Mouse (Mus musculus) erythroblast, embryonic 14.5 days (primary cell): ENCODE data around the gene Bglap. TPM values are rescaled to one million over a fixed set of nuclear protein-coding genes. Genes with fewer than 3 reads are reported as not detected.
A peak's percentile ranks its signal among the peaks of the same experiment; 100 is the strongest.

Experiments
- H3K27me3 ChIP-seq: 2 replicates; pipeline ENCODE4 v1.6.1; 2012; ENCODE audit warnings: inconsistent platforms; ENCODE audit not compliant: control insufficient read depth
- H3K36me3 ChIP-seq: 2 replicates; pipeline ENCODE4 v1.6.1; 2012; ENCODE audit warnings: mild to moderate bottlenecking, inconsistent platforms; ENCODE audit not compliant: control insufficient read depth
- H3K4me1 ChIP-seq: 2 replicates; pipeline ENCODE4 v1.6.1; 2012; ENCODE audit warnings: inconsistent platforms; ENCODE audit not compliant: control insufficient read depth
- H3K4me3 ChIP-seq: replicated peaks from 2 replicates; pipeline ENCODE3; 2012; ENCODE audit warnings: moderate library complexity, mild to moderate bottlenecking, inconsistent platforms
- H3K9me3 ChIP-seq: 2 replicates; pipeline ENCODE4 v1.6.1; 2012; ENCODE audit warnings: low read length, inconsistent platforms, mixed read lengths; ENCODE audit not compliant: control insufficient read depth
- GATA1 ChIP-seq: IDR thresholded peaks from 2 replicates; pipeline ENCODE4 v1.6.1; 2012; ENCODE audit warnings: low read length, inconsistent platforms, mixed read lengths
- TAL1 ChIP-seq: IDR thresholded peaks from 3 replicates; pipeline ENCODE4 v1.6.1; 2012; ENCODE audit warnings: low read length, inconsistent platforms, mixed read lengths
- polyA plus RNA-seq: library from polyadenylated mRNA; stranded (reverse); fragments of >175 nt; gene quantifications from 2 replicates; pipeline ENCODE4 v1.2.3, GENCODE M21; 2012

Gene Bglap
- polyA plus RNA-seq, 1 experiment = not detected

DNA sequence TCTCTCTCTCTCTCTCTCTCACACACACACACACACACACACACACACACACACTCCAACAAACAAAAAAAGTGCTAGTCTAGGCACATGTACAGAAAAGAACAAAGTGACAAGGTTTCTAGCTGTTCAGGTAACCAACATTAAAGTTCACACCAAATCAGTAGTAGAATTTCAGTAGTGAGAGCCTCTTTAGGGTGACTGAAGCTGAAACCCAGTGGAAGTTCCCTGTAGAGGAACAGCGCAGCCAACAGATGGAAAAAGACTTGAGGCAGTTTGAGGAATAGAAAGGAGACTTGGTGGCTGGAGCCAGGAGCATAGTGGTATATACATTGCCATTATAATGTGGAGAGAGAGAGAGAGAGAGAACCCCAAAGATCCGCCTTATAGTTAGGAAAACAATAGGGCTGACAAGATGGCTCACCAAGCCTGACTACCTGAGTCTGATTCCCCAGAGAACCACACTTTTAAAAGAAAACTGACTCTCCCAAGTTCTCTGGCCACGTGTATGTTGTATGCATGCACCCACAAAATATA is 49.3 kb downstream of the Bglap start:
- H3K36me3 ChIP-seq = peaks cover 24% of the 10 kb centered on the region
- no peak for TF ChIP-seq TAL1
- no peak for TF ChIP-seq GATA1
- H3K9me3 ChIP-seq = peaks cover 6% of the 10 kb centered on the region
- peak overlapping the region; percentile 78 for H3K4me3 ChIP-seq
- peaks cover 66% of the 10 kb centered on the region for H3K4me1 ChIP-seq
- H3K27me3 ChIP-seq = peaks cover 5% of the 10 kb centered on the region

DNA sequence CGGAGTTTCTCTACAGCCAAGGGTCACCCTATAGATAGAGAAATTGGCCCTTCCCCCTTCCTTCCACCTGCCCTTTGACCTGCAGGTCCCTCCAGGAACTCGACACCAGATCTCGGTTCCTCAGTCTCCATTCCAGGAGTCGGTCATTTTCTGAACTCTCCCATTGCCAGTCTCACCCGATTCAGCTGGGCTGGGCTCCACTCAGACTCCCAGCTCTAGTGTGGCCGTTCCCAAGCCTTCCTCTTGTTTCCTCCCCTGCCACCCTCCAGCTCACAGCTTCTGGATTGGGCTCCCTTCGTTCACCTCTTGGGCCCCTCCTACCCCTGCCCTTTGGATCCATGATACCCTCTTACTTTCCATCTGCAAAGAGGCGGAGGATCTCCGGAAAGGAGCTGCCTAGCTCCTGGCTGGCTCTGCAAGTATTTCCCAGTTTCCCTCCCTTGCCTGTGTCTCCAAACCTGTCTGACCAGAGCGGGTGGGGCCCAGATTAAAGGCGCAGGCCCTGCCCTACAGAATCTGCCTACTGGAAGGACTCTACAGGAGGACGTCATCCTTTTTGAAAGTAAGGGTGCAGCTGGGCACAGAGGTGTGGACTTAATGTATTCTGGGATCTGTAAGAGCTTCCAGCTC is 50.1 kb downstream of the Bglap start:
- TF ChIP-seq GATA1 (no peak), TAL1 (no peak)
- H3K4me3 ChIP-seq = peak overlapping the region; percentile 78
- peaks cover 28% of the 10 kb centered on the region for H3K36me3 ChIP-seq
- peaks cover 60% of the 10 kb centered on the region for H3K4me1 ChIP-seq
- H3K9me3 ChIP-seq = peaks cover 6% of the 10 kb centered on the region
- H3K27me3 ChIP-seq = peaks cover 5% of the 10 kb centered on the region

Other genes with a start within 250 kb of the Bglap start
- 2.6 and 3.4 TPM in 2 replicates for gene Mef2d, start 242.1 kb downstream of the Bglap start, polyA plus RNA-seq
- gene Rhbg, start 129.8 kb downstream of the Bglap start, polyA plus RNA-seq = not detected in 2 replicates
- gene Gm38392, start 97.3 kb downstream of the Bglap start, polyA plus RNA-seq = not detected in 2 replicates
- 0.08 and 0.12 TPM in 2 replicates for gene Tsacc, start 87.5 kb downstream of the Bglap start, polyA plus RNA-seq
- 1.6 and 3.8 TPM in 2 replicates for gene Cct3, start 87.3 kb downstream of the Bglap start, polyA plus RNA-seq
- 4.4 and 10.8 TPM in 2 replicates for gene Glmp, start 59.4 kb downstream of the Bglap start, polyA plus RNA-seq
- gene Tmem79, start 48.3 kb downstream of the Bglap start, polyA plus RNA-seq = 0.09 and 0.25 TPM in 2 replicates
- gene Smg5, start 48.2 kb downstream of the Bglap start, polyA plus RNA-seq = 16.0 and 20.1 TPM in 2 replicates
- 1.8 and 3.4 TPM in 2 replicates for gene Paqr6, start 19.9 kb downstream of the Bglap start, polyA plus RNA-seq
- gene Bglap3, start 11.7 kb downstream of the Bglap start, polyA plus RNA-seq = not detected in 2 replicates
- gene Bglap2, start 5.8 kb downstream of the Bglap start, polyA plus RNA-seq = not detected in 2 replicates
- gene Pmf1, start 25.9 kb upstream of the Bglap start, polyA plus RNA-seq = 40.0 and 42.2 TPM in 2 replicates
- gene Slc25a44, start 40.7 kb upstream of the Bglap start, polyA plus RNA-seq = 1.1 and 1.2 TPM in 2 replicates
- 0.11 and 0.12 TPM in 2 replicates for gene Sema4a, start 76.7 kb upstream of the Bglap start, polyA plus RNA-seq
- gene Lmna, start 125.5 kb upstream of the Bglap start, polyA plus RNA-seq = 137 and 158 TPM in 2 replicates
- gene Mex3a, start 147.9 kb upstream of the Bglap start, polyA plus RNA-seq = 0.01 and 0.02 TPM in 2 replicates
- not detected in 2 replicates for gene Rab25, start 163.8 kb upstream of the Bglap start, polyA plus RNA-seq
- gene Lamtor2, start 168.6 kb upstream of the Bglap start, polyA plus RNA-seq = 7.4 and 12.2 TPM in 2 replicates
- 2.6 and 3.1 TPM in 2 replicates for gene Ubqln4, start 169.3 kb upstream of the Bglap start, polyA plus RNA-seq
- gene Ssr2, start 191.4 kb upstream of the Bglap start, polyA plus RNA-seq = 6.5 and 12.3 TPM in 2 replicates
- 0.13 and 0.87 TPM in 2 replicates for gene Arhgef2, start 221.5 kb upstream of the Bglap start, polyA plus RNA-seq